Mouse (Mus musculus) forebrain, embryonic 11.5 days (tissue): Measurements from ENCODE around the gene Anks1. TPM values are rescaled to one million over a fixed set of nuclear protein-coding genes. Genes with fewer than 3 reads are reported as not detected.

ENCODE experiments used
- ATAC-seq: fragments of 200-750 bp; cut with Nextera tagmentation; replicated peaks from 2 replicates; pipeline ENCODE4 v1.8.0; 2017; ENCODE audit warnings: moderate TSS enrichment; ENCODE audit not compliant: low FRiP score
- DNase-seq: peaks from one replicate; pipeline ENCODE4 v3.0.0-alpha.2; 2017; ENCODE audit warnings: low spot score
- H3K27ac ChIP-seq: fragments of 300-500 bp; sonication (generic); 2 replicates; pipeline ENCODE4 v1.5.1; 2014; ENCODE audit warnings: low read depth, low read length
- H3K27me3 ChIP-seq: fragments of 300-500 bp; sonication (generic); 2 replicates; pipeline ENCODE4 v1.6.1; 2014; ENCODE audit warnings: mild to moderate bottlenecking, low read length, mixed read lengths; ENCODE audit not compliant: control insufficient read depth, insufficient read depth
- H3K36me3 ChIP-seq: fragments of 300-500 bp; sonication (generic); 2 replicates; pipeline ENCODE4 v1.6.1; 2014; ENCODE audit warnings: mild to moderate bottlenecking, low read length, moderate library complexity, mixed read lengths; ENCODE audit not compliant: control insufficient read depth, insufficient read depth
- H3K4me1 ChIP-seq: fragments of 300-500 bp; sonication (generic); replicated peaks from 2 replicates; pipeline ENCODE4 v1.6.1; 2014; ENCODE audit warnings: low read length, mixed read lengths; ENCODE audit not compliant: control insufficient read depth, insufficient read depth
- H3K4me2 ChIP-seq: fragments of 300-500 bp; sonication (generic); 2 replicates; pipeline ENCODE4 v1.6.1; 2014; ENCODE audit warnings: low read depth, mild to moderate bottlenecking, low read length, moderate library complexity, mixed read lengths; ENCODE audit not compliant: severe bottlenecking
- H3K4me3 ChIP-seq: fragments of 300-500 bp; sonication (generic); 2 replicates; pipeline ENCODE4 v1.5.1; 2014; ENCODE audit warnings: low read depth, low read length
- H3K9ac ChIP-seq: fragments of 300-500 bp; sonication (generic); 2 replicates; pipeline ENCODE4 v1.6.1; 2014; ENCODE audit warnings: low read length
- H3K9me3 ChIP-seq: fragments of 300-500 bp; sonication (generic); 2 replicates; pipeline ENCODE4 v1.6.1; 2016; ENCODE audit warnings: low read length, mixed read lengths; ENCODE audit not compliant: control insufficient read depth
- WGBS: fragments of 180-500 bp; shearing (Covaris S2); extraction: QIAGEN DNeasy Blood & Tissue Kit; methylation state at CpG from one replicate; pipeline ENCODE4 v1.1.7; 2014; 5-methylcytosine and 5-hydroxymethylcytosine counted together
- polyA plus RNA-seq: library from polyadenylated mRNA; unstranded; fragments of >200 nt; fragmentation: Nextera tagmentation; extraction: Ambion mirVana; gene quantifications from 2 replicates; pipeline ENCODE4 v1.2.1, GENCODE M21; 2014

Anks1 gene
- polyA plus RNA-seq, 1 experiment from 2014 or later: 42.6 TPM

DNA sequence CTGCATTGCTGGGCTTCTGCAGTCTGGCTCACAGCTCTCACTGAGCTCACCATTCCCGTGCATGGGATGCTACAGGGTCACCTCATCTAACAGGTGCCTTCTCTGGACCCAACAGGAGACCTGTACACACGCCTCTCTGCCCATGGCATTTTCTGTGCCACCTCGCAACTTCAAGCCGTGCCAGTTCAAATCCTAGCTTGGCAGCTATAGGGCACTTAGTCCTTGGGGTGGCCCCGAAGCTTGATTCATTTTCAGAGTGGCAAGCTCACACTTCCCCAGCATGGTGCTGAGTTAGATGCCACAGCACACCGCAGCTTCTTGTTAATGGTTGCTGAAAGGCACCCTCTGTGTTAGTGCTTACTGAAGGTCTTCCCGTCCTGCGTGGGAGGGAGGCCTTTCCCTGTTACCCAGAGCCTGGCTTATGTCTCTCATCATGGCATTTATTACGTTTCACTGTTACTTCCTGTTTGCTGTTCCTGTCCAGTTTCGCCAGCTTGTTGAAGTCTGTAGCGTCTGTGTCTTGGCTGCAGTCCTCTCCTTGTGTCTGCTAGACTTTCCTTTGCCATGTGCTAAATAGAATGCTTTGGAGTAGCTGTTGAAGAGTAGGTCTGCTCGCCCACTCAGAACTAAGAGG is 29.1 kb downstream of the Anks1 start:
- no peak overlapping the region for H3K4me3 ChIP-seq
- H3K27me3 ChIP-seq: no peaks in the 10 kb centered on the region
- H3K4me1 ChIP-seq: 0 out of 2 replicates have a peak, but pooled peaks cover 2% of the 10 kb centered on the region
- ATAC-seq (no peak), DNase-seq (no peak)
- H3K4me2 ChIP-seq: no peak overlapping the region
- no peak overlapping the region for H3K27ac ChIP-seq
- H3K36me3 ChIP-seq: no peaks in the 10 kb centered on the region
- H3K9me3 ChIP-seq: no peaks in the 10 kb centered on the region
- no peak overlapping the region for H3K9ac ChIP-seq
- WGBS: 86% methylated on average over 12 of the region's 12 CpGs

DNA sequence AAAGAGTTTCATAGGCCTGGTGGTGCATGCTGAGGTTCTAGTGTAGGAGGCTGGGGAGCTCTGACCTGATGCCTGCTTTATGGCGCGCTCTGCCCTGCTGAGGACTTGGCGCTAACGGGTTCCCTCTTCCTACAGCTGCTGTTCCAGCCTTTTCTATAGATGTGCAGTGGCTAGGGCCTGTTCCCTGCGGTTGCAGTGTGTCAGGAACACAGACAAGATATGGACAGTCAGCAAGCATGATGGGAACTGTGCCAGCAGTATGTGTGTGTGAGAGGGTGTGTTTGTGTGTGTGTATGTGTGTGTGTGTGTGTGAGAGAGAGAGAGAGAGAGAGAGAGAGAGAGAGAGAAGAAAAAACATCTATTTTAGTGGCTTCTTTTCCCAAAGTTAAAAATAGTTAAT is 29.9 kb downstream of the Anks1 start:
- no peaks in the 10 kb centered on the region for H3K27me3 ChIP-seq
- 93% methylated on average over 5 of the region's 5 CpGs for WGBS
- H3K4me2 ChIP-seq: no peak overlapping the region
- 0 out of 2 replicates have a peak, but pooled peaks cover 2% of the 10 kb centered on the region for H3K4me1 ChIP-seq
- H3K36me3 ChIP-seq: no peaks in the 10 kb centered on the region
- no peaks in the 10 kb centered on the region for H3K9me3 ChIP-seq
- H3K27ac ChIP-seq: no peak overlapping the region
- H3K9ac ChIP-seq: no peak overlapping the region
- DNase-seq: no peak
- no peak overlapping the region for H3K4me3 ChIP-seq
- ATAC-seq: no peak

- Histone ChIP-seq H3K36me3 (no peaks in the 10 kb centered on the region), H3K4me2 (no peak overlapping the region), H3K27ac (no peak overlapping the region), H3K9ac (no peak overlapping the region), H3K9me3 (no peaks in the 10 kb centered on the region), H3K4me3 (no peak overlapping the region), H3K4me1 (0 out of 2 replicates have a peak, but pooled peaks cover 2% of the 10 kb centered on the region), H3K27me3 (no peaks in the 10 kb centered on the region)
- ATAC-seq (no peak), DNase-seq (no peak)
- WGBS: 75% methylated on average over 4 of the region's 4 CpGs
Measured at GRCm38 (mm10) chr17:27940352-27940751, 31.2 kb downstream of the Anks1 start.

- DNase-seq (no peak), ATAC-seq (no peak)
- H3K36me3 ChIP-seq: no peaks in the 10 kb centered on the region
- 81% methylated on average over 5 of the region's 5 CpGs for WGBS
- H3K27ac ChIP-seq: no peak overlapping the region
- H3K4me3 ChIP-seq: no peak overlapping the region
- H3K9me3 ChIP-seq: no peaks in the 10 kb centered on the region
- H3K27me3 ChIP-seq: no peaks in the 10 kb centered on the region
- H3K4me2 ChIP-seq: no peak overlapping the region
- 0 out of 2 replicates have a peak, but pooled peaks cover 4% of the 10 kb centered on the region for H3K4me1 ChIP-seq
- no peak overlapping the region for H3K9ac ChIP-seq
Measured at GRCm38 (mm10) chr17:27941178-27941577, 32.1 kb downstream of the Anks1 start.

GRCm38 (mm10) chr17:27941698-27942097 is 32.6 kb downstream of the Anks1 start:
- no peaks in the 10 kb centered on the region for H3K36me3 ChIP-seq
- 79% methylated on average over 2 of the region's 2 CpGs for WGBS
- no peak overlapping the region for H3K4me3 ChIP-seq
- no peak overlapping the region for H3K9ac ChIP-seq
- 0 out of 2 replicates have a peak, but pooled peaks cover 5% of the 10 kb centered on the region for H3K4me1 ChIP-seq
- no peaks in the 10 kb centered on the region for H3K9me3 ChIP-seq
- ATAC-seq (no peak), DNase-seq (no peak)
- no peaks in the 10 kb centered on the region for H3K27me3 ChIP-seq
- H3K4me2 ChIP-seq: no peak overlapping the region
- no peak overlapping the region for H3K27ac ChIP-seq

DNA sequence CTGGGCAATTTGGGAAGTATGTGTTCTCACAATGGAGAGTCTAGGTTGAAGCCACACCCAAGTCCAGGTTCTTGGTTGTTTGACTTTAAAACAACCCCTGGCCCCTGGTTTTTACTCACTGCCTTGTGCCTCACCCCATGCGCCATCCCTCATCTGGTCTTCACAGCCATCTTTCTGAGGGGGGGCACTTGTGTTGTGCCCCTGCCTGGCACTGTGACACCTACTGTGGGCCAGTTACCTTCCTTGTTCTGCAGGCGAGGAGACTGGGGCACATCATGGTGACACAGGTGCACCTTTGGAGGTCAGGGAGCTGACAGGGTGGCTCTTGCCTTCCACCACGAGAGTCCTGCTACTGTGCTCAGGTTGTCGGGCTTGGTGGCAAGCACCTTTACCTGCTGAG is 33.0 kb downstream of the Anks1 start:
- ATAC-seq (no peak), DNase-seq (no peak)
- Histone ChIP-seq H3K4me2 (no peak overlapping the region), H3K36me3 (no peaks in the 10 kb centered on the region), H3K27ac (no peak overlapping the region), H3K27me3 (no peaks in the 10 kb centered on the region), H3K4me1 (0 out of 2 replicates have a peak, but pooled peaks cover 5% of the 10 kb centered on the region), H3K4me3 (no peak overlapping the region), H3K9ac (no peak overlapping the region), H3K9me3 (no peaks in the 10 kb centered on the region)
- WGBS: 90% methylated on average over 4 of the region's 4 CpGs

DNA sequence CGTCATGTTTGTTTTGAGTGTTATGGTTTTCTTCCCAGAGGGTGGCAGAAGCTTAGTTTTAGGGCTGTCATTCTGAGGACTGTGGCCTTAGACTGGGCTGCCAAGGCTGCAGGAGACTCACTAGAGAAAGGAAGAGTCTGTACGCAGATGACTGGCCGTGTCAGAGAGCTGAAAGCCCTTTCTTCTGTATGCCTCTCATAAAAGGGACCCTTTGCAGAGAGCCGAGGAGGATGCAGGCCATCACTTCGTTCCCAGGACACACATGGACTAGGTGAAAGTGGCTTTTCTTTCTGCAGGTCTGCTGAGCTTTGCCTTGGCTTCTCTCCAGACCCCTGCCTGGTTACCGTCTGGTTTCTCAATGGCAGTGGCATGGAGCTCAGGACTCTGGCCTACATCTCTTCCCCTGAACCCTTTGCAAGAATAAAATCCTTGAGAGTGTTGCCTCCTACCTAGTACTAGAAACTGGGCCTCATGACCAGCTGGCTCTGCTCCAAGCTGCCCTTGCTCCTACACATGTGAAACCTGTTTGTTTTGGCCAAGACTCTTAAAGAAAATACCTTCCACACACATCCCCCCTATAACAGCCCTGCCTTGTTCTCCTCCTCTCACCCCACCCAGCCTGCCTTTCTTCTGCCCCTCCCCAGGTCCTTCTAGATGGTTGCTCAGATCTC is 36.6 kb downstream of the Anks1 start:
- Histone ChIP-seq H3K27me3 (no peaks in the 10 kb centered on the region), H3K4me3 (no peak overlapping the region), H3K36me3 (no peaks in the 10 kb centered on the region), H3K4me2 (no peak overlapping the region), H3K4me1 (0 out of 2 replicates have a peak, but pooled peaks cover 3% of the 10 kb centered on the region), H3K9me3 (no peaks in the 10 kb centered on the region), H3K27ac (no peak overlapping the region), H3K9ac (no peak overlapping the region)
- DNase-seq (no peak), ATAC-seq (no peak)
- 73% methylated on average over 6 of the region's 6 CpGs for WGBS

- Histone ChIP-seq H3K4me2 (no peak overlapping the region), H3K4me3 (no peak overlapping the region), H3K9me3 (no peaks in the 10 kb centered on the region), H3K4me1 (0 out of 2 replicates have a peak, but pooled peaks cover 3% of the 10 kb centered on the region), H3K27ac (no peak overlapping the region), H3K27me3 (no peaks in the 10 kb centered on the region), H3K36me3 (no peaks in the 10 kb centered on the region), H3K9ac (no peak overlapping the region)
- 86% methylated on average over 8 of the region's 8 CpGs for WGBS
- DNase-seq (no peak), ATAC-seq (no peak)
Measured at GRCm38 (mm10) chr17:27946371-27946770, 37.3 kb downstream of the Anks1 start.
